Mouse (Mus musculus): ENCODE data around the gene Nkx2-2. TPM values are rescaled to one million over a fixed set of nuclear protein-coding genes. Genes with fewer than 3 reads are reported as not detected.

Nkx2-2 gene
- 4.5 TPM for polyA plus RNA-seq (2015; fragmentation: Illumina TruSeq; extraction: RNeasy Lipid Tissue Mini Kit (QIAGEN cat#74804); ENCODE audit: low read depth, low replicate concordance)

GRCm38 (mm10) chr2:147193271-147194255 is at the start of gene Nkx2-2:
Gene Nkx2-2 (minus strand): TSS chr2:147194243.

Other genes starting within 250 kb of the Nkx2-2 start
- gene Xrn2, start 181.2 kb downstream of the Nkx2-2 start, polyA plus RNA-seq (2015; fragmentation: Illumina TruSeq; extraction: RNeasy Lipid Tissue Mini Kit (QIAGEN cat#74804); ENCODE audit: low read depth, low replicate concordance), result 33.2 TPM
- gene Nkx2-4, start 108.8 kb downstream of the Nkx2-2 start, polyA plus RNA-seq (2015; fragmentation: Illumina TruSeq; extraction: RNeasy Lipid Tissue Mini Kit (QIAGEN cat#74804); ENCODE audit: low read depth, low replicate concordance), result not detected
- gene Pax1, start 167.7 kb upstream of the Nkx2-2 start, polyA plus RNA-seq (2015; fragmentation: Illumina TruSeq; extraction: RNeasy Lipid Tissue Mini Kit (QIAGEN cat#74804); ENCODE audit: low read depth, low replicate concordance), result not detected

All from brain, adult 10 weeks (tissue).